Mouse (Mus musculus) frontal cortex, postnatal 36 days (tissue): ENCODE data around the gene Plekhb2.

Source experiments
- DNase-seq, 2 experiments: peaks; one replicate each; pipeline ENCODE4 v3.0.0; 2022; ENCODE audit warnings: low spot score in 2 of 2

Gene Plekhb2

DNA sequence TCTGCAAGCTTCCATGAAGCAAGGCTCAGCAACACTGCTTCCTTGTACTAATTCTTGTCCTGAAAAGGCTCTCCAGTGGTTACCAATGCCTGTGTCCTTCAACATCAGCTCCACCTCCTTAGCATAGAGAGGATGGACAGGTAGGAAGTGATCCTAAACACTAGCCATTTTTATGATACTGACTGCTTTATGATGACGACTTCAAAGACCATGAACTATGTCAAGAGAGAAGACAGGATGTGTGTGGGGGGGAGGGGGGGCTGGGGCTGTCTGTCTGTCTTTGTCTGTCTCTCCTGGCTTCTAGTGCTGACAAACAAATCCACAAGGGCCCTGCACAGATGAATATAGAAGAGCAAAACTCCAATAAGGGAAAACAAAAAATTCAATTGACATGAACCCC, 18.4 kb upstream of the Plekhb2 start:
- no peak for DNase-seq

DNA sequence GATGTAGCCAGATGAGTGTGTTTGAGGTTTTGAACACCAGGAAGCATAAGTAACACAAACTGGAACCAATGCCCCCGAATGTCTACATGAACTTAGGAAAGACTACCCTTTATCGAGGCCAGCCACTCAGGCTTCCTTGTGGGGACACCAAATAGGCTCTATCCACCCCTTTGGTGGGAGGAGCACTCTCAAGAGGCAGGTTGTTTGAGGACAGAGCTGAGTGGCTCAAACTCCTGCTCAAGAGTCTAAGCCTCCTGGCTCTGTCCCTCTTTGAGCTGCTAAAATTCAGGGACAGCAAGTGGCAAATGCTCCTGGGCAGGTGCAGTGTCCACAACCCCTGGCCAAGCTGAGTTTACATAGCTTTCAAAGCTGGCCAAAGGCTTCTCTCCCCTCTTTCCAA, 14.9 kb upstream of the Plekhb2 start:
- no peak for DNase-seq

DNA sequence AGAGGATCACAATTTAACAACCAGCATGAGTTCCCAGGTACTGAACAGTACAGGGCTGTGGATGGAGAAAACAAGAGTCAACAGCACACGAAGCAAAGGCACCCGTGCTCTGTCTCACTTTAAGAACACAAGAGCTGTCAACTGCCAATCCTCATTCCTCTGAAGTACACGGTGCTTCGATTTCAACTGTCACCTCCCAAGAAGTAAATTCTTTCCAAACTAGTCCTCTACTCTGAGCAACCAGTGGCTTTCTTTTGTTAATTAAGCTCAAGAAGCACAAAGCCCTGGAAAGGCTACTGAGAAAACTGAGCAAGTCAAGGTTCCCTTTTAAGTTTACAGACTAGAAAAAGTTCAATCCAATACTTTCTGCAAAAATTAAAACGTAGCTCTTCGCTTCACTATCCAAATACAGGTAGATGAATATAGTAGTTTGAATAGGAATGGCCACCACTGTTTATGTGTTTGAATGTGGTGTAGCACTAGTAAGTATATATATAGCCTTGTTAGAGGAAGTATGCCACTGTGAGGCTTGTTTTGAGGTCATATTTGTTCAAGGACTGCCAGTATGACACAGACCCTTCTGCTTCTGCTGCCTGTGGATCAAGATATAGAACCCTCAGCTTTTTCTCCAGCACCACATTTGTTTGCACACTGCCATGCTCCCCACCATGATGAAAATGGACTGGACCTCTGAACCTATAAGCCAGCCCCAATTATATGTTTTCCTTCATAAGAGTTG, 11.7 kb upstream of the Plekhb2 start:
- DNase-seq = no peak

DNA sequence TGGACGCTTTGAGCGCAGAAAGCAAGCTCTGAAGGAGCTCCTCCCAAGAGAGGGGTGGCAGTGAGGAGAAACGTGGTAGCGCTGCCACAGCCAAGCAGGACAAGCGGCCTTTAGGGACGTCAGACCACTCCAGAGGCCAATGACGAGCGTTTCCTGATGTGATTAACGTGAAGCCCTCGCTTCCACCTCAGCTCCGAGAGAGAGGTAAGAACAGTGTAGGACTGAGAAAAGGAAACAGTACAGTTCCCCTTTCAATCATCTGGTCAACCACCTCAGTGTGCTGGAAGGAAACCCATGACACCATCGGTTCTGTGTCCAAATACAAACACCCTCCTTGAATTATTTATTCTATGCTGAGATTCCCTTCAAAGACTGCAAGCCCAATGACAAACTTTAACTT, 10.5 kb upstream of the Plekhb2 start:
- no peak for DNase-seq

DNA sequence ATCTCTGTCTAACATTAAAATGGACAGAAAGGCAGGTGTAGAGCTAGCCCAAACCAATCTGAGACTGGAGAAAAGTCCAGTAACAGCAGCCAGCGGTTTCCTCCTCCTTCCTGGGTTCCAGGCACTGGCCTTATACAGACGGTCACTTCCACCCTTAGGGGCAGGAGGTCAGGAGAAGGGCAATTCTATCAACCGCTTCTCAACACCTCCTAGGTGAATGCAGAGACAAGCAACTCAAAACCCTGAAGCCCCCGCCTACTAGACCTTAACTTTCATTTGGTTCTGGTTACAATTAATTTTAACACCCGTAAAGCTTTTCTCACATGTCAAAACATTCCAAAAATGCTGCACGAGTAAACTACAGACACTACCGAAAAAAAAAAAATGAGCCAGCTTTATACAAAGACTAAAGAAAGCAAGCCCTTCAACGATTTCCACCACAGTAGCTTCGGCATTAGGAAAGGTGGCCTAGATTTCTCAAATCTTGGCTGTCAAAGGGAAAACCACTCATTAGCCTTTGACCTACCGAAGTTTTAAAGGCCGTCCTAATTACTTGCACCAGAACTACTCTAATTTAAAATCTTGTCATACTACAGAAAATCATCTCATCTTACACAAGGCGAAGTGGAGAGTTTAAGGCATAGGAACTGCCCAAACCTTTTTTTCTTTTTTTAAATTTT, 7.9 kb upstream of the Plekhb2 start:
- no peak for DNase-seq

DNA sequence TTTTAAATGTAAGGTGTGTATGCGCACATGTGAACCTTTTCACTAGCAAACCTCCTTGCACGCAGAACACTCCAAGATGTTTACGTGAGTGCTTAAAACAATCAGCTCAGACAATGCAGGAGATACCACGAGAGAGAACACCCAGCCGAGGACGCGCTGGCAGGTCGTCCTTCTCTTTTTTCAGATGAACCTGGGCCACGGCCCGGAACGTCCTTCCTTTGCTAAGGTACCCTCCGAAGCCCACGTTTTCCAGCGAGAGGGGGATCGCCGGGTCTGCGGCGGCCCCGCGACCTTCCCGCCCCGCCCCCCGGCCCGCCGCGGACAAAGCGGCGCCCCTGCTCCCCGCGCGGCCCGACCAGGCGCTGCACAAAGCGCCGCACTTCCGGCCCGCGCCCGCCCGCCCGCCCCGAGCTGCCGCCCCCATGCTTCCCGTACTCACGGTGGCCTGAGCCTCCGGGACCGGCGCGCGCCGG, 7.4 kb upstream of the Plekhb2 start:
- DNase-seq = peak in 1 of 2 experiments; percentile 45

DNA sequence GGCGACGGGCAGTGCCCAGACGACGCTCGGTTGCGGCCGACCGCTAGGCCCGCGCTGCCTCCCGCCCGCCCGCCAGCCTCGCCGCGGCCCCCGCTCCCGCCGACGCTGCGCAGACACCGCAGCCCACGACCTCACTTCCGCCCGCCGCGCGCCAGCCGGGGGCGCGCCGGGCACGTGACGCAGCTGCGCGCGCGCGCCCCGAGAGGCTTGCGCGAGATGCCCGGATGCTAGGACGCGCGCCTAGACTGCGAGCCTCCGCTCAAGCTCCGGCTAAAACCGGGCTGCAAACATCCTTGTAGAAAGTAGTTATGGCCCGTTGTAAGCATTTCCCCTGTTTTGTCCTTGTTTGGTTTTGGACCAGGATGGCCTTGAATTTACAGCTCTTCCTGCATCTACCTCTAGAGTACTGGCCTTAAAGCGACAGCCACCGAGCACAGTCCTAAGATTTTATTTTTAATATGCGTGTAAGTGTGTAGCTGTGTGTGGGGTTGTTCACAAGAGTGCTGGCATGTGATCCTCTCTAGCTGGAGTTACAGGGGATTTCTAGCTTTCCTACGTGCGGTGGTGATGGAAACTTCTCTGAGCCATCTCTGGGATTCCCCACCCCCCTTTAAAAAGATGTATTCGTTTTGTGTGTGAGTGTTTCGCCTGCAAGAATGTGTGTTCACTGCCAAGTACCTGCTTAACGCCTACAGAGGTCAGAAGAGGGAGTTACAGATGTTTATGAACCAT, 6.7 kb upstream of the Plekhb2 start, which contains the start of gene Fam168b:
Gene Fam168b, minus strand, starts transcription at position 179 of the 732 bp plus-strand sequence.
- DNase-seq = peak; percentile 81 to 89

DNA sequence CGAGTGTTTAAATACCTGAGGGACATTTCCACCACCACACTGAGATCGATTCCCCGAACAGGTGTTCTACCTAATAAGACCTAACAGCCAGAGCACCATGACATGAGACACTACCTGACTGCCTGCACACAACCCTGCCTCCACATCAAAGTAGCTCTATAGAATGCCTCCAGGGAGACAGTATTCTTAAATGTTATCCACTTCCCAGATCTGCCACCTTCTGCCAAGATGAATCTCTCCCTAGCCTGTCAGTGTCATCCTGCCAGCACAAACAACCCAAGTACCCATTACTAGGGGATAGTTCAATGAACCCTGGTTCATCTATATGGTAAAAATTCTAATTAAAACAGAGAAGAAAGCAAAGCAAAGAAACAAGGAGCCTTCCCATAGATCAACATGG, 2.7 kb upstream of the Plekhb2 start:
- DNase-seq = no peak

DNA sequence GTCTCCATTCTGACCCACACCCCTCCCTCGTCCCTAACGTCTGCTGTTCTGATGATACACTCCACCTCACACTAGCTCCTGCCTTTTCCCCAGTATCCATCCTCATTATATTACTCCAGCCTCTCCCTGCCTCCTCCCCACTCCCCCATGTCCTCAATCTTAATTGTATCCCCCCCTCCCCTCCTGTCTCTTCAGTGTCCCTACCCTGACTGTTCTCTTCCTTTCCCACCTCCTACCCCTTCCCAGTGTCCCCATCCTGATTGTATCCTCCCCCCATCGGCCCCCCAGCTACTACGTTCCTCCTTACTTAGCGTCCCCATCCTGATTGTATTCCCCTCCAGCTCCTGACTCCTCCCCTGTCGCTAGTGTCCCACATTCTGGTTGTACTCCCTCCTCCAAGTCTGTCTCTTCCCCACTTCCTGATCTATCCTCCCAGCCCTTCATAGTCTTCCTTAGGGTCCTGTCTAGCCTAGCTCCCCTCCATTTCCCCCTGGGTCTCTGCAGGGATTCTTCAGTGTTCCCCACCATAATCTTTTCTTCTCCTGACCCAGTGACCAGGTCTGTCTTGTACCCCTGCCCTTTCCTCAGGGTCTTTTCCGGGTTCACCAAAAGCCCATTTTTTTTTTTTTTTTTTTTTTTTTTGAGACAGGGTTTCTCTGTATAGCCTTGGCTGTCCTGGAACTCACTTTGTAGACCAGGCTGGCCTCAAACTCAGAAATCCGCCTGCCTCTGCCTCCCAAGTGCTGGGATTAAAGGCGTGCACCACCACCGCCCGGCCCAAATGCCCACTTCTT, 764 bp downstream of the Plekhb2 start:
- DNase-seq = no peak

DNA sequence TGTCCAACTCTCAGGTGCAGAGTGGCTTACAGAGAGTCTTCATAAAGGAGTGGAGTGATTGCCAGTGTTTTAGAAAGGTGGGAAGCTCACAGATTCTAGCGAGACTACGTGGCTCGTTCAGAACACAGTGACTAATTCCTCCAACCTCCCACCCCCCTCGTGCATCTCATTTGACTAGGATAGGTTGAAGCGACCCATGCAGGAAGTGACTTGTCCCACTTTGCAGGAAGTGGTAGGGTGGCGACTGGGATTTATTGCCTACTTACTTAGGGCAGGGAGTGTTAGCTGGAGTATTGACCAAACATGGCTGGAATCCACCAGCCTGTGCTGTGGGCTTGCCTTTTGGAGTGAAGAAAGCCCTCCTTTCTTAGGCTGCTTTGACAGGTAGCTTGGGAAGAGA, 1.8 kb downstream of the Plekhb2 start:
- DNase-seq = peak in 1 of 2 experiments; percentile 21

DNA sequence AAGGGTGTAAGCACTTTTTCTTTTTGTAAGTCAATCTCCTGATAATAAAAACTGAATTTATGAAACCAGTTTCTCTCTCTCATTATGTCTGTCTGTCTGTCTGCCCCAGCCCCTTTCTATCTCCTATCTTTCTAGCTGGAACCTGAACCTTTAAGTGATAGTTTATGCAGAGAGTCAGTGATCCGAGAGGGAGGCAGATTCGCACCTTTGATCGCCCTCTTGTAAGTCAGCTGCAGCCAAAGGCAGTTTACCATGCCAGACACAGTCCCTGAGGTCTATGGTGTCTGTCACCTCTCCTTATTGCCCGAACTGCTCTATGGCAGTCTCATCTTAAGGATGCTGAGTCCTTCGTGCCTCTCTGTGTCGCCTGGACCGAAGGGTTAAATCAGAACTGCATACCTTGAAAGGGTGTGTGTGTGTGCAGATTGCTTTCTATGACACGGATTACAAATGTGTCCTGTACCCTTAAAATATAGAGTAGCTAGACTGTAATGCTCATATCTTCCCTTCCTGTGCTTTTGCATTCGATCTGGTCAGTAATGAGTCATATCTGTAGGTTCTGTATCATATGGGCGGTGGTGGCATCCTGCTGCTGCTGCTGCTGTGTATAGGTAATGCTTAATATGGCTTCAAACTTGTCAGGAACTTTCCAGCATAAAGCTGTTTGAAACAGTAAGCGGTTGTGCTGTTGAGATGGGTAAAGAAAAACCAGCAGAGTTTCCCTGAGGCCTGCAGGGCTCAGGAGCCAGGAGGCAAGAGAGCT, 2.5 kb downstream of the Plekhb2 start:
- DNase-seq = no peak

DNA sequence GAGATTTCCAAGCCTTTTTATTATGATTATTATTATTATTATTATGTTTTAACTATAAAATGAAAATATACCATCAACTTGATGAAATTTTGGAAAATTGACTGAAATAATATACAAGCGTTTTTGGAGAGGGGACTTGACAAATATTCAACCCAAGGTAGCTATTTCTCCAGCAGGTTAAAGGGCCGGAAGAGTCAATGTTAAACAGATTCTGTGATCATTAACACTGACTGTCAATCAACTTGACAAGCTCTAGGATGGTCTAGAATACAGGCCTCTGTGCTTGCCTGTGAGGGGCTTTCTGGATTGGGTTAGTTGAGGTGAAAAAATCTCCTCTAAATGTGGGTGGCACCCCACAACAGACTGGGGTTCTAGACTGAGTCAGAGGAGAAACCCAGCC, 4.0 kb downstream of the Plekhb2 start:
- no peak for DNase-seq

DNA sequence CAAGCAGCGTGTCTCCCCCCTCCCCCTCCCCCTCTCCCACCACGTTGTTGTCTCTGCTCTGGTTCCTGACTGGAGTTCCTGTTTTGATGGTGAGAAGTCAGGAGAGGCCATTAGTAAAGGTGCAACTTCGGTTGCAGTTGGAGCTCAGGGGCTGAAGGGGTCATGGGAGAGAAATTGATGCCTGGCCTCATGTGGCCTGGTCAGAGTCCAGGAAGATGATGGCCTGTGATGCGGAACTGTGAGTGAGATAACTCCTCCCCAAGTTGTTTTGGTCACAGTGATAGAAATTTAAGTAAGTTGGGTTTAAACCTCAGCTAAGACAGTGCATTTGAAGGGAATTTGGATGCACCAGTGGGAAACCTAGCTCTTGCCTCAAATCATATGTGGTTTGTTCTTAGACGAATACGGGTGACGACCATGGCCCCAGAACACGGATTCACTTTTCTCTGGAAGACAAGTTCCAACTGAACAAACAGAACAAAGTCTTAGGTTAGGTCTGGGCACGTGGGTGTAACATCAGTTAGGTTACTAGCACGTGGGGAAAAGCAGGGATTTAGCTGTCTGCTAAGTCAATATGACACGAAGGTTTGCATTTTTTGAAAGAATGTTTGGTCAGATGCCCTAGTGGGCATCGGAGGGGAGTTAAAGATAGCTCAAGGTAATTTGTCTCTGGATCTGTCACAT, 5.4 kb downstream of the Plekhb2 start:
- no peak for DNase-seq

DNA sequence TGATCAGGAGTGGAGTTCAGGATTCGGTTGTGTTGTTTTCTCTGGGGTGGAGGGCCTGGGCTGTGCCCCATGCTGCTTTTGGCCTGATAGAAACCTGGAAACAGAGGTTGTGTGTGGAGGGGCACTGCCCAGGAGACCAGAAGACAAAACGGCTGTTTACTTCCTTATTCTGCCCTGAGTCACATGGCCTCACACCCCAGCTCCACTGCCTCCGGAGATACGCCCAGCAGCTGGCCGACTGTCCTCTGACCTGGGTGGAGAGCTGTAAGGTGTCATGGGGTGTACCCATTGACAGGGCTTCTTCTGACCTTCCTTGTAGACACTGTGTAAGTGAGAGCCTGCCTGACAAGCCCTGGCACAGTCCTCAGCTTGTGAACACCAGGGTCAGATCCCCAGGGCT, 8.9 kb downstream of the Plekhb2 start:
- no peak for DNase-seq

DNA sequence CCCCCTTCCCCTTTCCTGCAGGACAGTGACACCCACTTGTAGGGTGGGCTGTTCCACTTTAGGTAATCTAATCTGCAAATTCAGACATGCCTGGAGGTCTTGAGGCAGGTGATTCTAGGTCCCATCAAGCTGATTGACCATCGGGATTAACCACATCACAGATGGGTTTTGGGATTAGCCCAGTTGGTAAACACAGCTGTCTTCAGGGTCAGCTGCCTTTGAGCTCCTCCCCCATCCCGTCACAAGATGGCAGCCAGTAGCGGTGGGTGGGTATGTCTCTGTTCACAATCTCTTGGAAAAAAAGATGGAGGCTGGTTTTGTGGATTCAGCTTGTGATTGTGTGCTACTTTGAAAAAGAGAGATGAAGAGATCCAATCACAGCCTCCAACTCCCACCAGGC, 10.0 kb downstream of the Plekhb2 start:
- DNase-seq = no peak

DNA sequence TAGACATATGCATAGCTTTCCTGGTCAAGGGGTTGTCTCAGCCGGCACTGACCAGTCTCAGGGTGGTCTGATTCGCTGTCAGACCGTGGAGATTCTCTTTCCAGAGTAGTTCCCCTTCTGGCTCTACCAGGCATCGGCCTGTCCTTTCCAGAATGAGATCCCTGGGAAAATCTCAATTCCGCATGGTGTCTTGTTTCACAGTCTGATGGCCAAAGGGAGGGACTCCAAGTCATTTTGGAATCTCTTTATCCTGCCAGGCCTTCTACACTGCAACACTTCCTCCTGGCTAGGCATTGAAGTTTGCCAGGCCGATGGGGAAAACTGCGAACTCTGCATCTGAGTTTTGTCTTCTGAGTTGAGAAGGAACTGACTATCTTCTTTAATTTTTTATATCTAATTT, 10.4 kb downstream of the Plekhb2 start:
- DNase-seq = no peak

DNA sequence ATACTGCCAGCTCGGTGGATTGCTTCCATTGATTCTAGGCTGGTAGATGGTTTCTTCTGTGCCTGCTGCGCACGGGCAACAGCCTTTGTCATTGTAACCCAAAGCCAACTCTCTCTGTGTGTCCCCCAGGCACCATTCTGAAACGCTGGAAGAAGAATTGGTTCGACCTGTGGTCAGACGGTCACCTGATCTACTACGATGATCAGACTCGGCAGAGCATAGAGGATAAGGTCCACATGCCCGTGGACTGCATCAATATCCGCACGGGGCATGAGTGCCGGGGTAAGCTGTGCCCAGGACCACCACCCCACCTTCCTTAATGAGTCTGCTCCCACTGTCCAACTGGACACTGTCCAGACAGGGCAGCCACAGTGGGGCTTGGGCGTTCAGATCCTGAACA, 13.1 kb downstream of the Plekhb2 start:
- no peak for DNase-seq

DNA sequence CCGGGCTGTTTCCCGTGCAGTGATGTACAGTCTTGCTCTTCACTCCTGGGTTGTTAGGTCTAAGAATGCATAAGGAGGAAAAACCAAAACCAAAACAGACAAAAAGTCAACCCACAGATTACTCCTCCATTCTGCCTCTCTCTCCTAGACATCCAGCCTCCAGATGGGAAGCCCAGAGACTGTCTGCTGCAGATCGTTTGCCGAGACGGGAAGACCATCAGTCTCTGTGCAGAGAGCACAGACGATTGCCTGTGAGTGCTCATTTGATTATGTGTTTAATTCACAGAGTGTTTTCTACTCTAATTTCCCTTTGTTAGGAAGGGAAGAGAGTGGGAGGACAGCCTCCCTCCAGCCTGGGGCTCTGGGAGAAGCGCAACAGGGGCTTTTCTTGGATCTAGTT, 13.5 kb downstream of the Plekhb2 start:
- no peak for DNase-seq

DNA sequence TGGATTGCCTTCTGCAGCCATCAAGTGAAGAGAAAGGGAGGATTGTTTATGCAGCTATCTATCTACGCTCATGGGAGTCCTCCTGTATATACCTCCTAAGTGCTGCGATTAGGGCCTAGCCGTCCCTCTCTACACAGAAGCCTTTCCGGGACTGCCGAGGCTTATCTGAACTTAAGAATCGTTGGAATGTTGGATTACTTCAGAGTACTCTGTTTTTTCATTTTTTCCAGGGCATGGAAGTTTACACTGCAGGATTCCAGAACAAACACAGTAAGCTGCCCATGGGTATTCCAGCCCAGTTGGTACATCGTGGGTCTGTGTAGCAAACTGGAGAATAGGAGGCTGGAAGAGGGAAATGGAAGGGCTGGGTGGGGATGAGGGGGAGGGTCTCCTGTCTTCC, 14.5 kb downstream of the Plekhb2 start:
- DNase-seq = no peak

DNA sequence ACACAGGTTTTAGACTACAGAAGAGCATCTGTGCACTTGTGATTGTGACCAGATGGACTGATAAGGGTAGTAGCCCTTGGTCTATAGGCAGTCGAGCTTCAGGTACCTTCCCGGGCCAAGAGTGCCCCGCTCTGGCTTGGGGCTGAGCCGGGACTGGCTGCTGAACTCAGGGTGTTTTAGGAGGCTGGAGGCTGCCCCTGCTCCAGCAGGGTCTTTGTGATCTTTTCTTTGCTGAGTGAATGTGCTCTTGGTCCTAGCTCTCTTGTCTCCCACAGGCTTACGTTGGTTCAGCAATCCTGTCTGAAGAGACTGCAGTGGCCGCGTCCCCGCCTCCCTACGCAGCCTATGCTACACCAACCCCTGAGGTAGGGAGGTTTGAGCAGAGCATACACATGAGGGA, 16.1 kb downstream of the Plekhb2 start:
- DNase-seq = no peak
